Mouse (Mus musculus) spleen, adult 2 months (tissue): ENCODE measurements around the gene 6030452D12Rik.
A peak's percentile ranks its signal among the peaks of the same experiment; 100 is the strongest.

ENCODE experiments used
- CTCF ChIP-seq: fragments of 200-500 bp; IDR thresholded peaks from 2 replicates; pipeline ENCODE4 v1.5.1; 2011; ENCODE audit warnings: mild to moderate bottlenecking, inconsistent platforms; ENCODE audit not compliant: insufficient read depth, insufficient read length, insufficient replicate concordance; ENCODE audit errors: extremely low read depth
- POLR2A ChIP-seq: fragments of 200-500 bp; IDR thresholded peaks from 2 replicates; pipeline ENCODE4 v1.6.1; 2011; ENCODE audit warnings: low read depth, low read length, inconsistent platforms

DNA sequence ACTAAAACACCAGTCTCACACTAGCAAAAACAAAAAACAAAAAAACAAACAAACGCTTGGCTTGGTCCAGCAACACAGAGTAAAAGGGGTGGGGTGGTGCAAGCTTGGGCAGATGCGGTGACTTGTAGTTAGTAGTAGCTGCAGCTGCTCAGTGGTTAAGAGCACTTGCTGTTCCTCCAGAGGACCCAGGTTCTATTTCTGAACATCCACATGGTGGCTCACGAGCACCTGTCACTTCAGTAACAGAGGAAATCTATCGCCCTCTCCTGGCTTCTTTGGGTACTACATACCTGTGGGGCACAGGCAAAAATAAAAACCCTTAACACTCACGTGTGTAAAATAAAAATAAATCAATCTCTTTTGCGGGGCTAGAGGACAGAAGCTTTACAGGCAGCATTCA, 34.1 kb downstream of the 6030452D12Rik start:
- TF ChIP-seq CTCF (peak; percentile 41; the same call in 1 of the 2 replicates), POLR2A (no peak)
